Mouse (Mus musculus) gastrocnemius, postnatal 36 days (tissue): ENCODE data around the gene Dleu7. TPM values are rescaled to one million over a fixed set of nuclear protein-coding genes. Genes with fewer than 3 reads are reported as not detected.
A peak's percentile ranks its signal among the peaks of the same experiment; 100 is the strongest.

Experiments used
- DNase-seq, 2 experiments: peaks; one replicate each; pipeline ENCODE4 v3.0.0; 2022
- intact Hi-C: fragments of 180-260 bp; cut with DNase I; formaldehyde crosslinking; loops from one replicate; pipeline ENCODE4 v1.15.1; 2025
- long read RNA-seq, 2 experiments: library from polyadenylated mRNA; stranded (forward); transcript quantifications; one replicate each; pipeline ENCODE4 v2.0.0; 2021
- total RNA-seq, 2 experiments: library from RNA; stranded (reverse); gene quantifications; 2 replicates each; pipeline ENCODE4 v1.2.3; 2021

Dleu7 gene
- total RNA-seq: not detected
- long read RNA-seq, experiment 1: 0 reads
- long read RNA-seq, experiment 2: 0 reads

DNA sequence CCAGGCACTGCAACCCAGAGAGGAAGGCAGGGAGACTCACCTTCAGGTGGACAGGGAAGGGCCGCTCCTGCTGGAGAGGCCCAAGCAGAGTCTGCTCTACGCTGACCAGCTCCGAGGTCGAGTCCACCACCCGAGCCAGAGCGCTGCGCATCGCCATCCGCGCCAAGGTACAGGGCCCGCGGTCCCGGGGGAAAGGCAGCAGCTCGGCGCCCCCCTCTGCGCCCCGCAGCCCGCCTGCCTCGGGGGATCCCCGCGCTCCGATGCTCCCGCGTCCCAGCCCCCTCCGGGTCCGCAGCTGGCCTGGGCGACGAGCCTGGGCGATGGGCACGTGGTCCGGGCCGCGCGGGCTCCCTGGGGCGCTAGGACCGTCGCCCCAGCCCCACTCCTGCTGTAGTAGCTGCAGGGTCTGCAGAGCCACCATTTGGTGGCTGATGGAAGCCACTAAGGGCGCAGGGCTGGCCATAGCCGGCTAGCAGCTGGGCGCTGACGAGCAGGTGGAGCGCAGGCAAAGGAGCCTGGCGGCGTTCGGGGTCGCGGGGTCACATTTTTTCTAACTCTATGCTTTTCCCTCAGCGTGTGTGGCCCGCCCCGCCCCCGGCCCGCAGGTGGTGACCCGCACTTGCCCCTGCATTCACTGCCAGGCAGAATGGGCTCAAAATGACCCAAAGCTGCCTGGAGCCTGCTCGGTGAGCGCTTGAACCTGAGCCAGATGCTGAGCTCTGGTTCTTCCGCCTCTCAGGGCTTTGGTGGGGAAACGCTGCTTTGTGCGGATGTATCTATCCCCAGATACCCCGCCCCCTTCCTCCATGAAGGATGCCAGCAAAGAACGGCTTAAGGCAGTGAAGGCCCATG is at the start of gene Dleu7, which contains the start of gene Rnaseh2b:
Gene Dleu7, minus strand, starts transcription at position 560 of the 852 bp plus-strand sequence.
Gene Rnaseh2b, plus strand, starts transcription at position 102 of the 852 bp plus-strand sequence.
- no peak for DNase-seq
- intact Hi-C loops: no loop called here

DNA sequence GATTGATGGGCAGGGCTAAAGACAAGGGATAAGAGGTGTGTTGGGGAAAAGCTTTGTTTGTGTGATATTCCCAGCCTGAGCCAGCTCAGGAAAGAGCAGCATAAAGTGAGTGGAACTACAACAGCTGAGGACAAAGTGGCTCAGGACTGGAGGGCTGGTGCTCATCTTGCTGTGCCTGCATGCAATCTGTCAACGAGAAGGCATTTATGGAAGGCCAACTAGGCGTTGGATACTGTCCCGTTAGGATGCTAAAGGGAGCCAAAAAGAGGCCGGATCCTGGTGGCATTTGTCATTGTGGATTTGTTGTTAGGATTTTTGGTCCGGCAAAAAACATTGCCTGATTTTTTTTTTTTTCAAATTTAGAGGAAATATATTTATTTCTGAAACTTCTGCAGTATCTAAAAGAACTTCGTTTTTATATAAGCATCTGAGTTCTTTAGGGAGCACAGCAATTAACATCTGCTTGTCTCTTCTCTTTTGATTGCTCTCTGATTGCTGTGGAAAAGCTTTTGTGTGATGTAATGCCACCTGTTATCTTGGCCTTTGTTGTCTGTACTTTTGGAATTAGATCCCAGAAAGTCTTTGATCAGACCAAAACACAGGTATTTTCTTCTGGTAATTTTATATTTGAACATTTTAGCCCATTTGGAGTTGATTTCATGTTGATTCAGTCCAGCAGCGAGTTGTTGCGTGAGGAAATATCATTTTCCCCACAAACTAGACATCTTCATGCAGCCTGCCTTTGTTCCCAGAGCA is 49.2 kb upstream of the Dleu7 start:
- intact Hi-C loops: no loop called here
- no peak for DNase-seq

DNA sequence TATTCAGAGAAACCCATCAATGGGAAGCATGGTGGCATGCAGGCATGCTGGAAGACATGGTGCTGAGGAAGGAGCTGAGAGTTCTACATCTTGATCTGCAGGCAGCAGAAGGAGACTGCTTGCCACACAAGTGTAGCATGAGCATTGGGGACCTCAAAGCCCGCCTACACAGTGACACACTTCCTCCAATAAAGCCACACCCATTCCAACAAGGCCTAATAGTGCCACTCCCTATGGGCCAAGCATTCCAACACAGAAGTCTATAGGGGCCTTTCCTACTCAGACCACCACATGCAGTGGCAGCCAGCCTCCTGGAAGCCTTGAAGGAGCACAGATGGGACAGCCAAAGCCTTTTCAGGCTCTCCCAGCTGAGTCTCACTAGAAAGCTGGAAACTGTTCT is 46.3 kb upstream of the Dleu7 start:
- DNase-seq: no peak
- intact Hi-C loops: loop anchor here (5.0 kb wide), 1 partner anchor 118 kb away; the partner anchor contains the start of gene Gucy1b2

DNA sequence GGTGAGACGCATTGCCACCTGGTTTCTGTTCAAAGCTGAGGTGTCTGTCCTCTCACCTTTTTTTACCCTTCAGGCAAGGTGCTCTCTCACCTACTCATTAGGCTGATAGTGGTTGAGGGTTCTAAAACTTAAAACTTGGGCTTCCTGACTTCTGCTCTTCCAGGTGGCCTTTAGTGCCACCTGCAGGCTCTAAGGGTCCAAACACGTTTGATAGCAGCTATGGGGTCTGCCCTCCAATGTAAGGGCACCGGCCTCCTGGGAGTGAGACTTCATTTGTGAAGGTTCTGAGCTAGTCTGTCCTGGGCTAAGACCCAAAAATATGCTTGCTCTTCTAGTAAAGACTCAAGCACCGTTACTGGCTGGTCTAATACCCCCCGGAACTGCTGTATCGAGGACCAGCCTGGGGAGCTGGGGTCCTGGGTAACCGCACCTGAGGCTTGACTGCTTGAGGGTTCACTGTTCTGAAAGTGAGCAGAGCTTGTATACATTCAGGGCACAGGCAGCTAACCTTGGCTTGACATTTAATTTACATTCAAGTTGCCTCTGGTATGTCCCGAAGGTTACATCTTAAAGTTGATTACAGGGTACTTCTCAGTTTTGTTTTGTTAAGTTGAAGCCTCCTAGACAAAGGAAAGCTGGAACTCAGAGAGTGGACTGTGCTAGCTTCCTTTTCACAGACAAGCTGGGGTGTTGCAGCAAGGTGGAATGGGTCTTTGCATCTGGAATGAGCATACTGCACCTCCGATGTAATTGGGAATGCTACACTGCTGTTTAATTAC is 41.3 kb upstream of the Dleu7 start:
- DNase-seq: no peak
- intact Hi-C loops: no loop called here

DNA sequence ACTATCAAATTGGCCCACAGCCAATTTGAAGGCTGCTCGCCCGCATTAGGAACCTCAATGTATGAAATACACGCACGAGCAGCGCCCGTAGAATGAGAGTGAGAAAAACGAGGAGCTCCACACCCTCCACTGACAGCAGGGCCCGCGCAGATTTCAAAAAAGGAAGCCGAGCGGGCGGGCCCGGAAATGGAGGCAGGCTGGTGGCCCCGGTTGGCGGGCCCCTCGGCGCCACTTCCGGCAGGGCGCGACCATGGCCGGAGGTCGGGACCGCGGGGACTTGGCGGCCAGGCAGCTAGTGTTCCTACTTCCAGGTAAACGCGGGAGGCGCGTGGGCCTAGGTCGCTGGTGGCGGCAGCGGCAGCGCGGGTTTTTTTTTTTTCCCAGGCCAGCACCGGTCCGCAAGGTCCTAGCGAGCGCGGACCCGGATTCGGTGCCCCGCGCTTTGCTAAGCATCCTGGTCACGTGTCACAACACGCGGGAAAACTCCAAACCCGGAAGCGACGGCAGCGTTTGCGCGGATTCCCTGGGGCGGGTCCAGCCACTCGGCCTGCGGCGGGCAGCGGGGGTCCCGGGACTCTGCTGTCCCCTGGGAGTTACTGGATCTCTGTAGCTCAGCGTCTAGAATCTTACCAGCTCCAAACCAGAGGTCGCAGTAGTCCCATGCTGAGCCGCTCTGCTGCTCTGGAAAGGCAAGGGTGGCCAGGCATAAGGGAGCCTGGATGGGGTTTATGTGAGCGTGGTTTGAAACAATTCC is 39.2 kb upstream of the Dleu7 start:
- DNase-seq: peak; percentile 76 to 81
- intact Hi-C loops: no loop called here

DNA sequence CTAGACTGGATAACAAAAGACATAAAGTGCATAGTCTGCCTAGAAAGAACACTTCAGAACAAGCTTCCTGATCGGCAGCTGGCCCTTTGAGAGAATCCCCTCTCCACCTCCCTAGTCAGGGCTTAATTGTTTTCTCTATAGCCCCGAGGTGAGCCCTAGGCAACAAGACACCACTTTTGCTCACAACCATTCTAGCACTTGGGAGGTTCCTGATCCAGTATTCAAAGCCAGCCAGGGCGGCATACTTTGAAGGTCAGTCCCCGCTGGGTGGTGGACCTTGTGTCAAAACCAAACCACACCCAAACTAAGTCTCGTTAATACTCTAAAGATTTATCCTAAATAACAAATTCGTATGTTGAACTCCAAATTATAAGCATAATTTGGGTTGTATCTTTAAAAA is 38.6 kb upstream of the Dleu7 start:
- intact Hi-C loops: no loop called here

DNA sequence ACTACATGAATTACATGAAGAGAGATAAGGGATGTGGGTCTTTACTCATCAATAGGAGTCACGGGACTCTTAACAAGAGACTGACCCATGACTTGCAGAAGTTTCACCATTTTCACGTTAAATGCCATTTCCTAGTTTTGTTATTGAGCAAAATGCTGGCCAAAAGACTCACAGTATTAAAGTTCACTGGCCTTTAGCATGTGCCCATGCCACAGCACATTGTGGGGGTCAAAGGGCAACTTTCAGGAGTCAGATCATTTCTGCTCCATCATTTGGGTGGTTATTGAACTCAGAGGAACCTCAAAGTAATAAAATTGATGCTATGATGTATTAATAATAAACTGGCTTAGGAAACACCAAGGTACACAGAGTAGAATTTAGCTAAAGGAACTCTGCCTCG is 36.8 kb upstream of the Dleu7 start:
- intact Hi-C loops: no loop called here
- DNase-seq: no peak

More for the DNA sequence above, 38.6 kb upstream of the Dleu7 start:
- DNase-seq: no peak

DNA sequence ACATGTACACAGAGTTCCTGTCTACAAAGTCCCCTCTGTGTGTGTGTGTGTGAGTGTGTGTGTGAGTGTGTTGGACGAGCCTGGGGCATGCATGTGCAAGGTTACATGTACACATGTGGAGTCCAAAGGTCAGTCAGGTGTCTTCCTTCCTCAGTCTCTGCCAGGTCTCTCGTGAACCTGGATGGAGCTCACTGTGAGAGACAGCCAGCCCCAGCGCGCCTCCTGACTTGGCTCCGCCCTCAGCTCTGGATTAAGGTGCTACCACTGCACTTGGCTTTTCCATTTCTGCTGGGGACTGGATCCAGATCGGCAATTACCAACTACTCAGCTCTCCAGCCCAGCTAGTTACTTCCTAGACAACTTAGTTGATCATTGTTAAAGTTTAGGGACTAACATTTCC is 35.8 kb upstream of the Dleu7 start:
- intact Hi-C loops: no loop called here

DNA sequence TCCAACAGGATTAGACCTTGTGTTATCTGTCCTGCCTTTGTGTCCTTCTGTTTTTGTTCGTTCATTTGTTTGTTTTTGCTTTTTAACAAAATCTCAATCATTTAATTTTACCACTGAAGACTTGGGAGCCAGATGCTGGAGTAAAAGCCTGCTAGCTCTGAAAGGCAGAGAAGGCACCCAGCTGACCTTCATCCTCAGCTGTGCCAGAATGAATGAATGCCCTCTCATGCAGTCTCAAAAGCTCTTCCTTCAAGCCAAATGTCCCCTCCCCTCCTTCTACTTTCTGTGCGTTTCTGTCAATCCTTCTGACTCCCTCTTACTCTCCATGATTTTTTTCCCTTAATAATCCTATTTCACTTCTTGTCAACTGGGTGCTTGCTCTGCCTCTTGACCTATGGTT is 34.3 kb upstream of the Dleu7 start:
- intact Hi-C loops: no loop called here
- no peak for DNase-seq

More for the DNA sequence above, 35.8 kb upstream of the Dleu7 start:
- no peak for DNase-seq

DNA sequence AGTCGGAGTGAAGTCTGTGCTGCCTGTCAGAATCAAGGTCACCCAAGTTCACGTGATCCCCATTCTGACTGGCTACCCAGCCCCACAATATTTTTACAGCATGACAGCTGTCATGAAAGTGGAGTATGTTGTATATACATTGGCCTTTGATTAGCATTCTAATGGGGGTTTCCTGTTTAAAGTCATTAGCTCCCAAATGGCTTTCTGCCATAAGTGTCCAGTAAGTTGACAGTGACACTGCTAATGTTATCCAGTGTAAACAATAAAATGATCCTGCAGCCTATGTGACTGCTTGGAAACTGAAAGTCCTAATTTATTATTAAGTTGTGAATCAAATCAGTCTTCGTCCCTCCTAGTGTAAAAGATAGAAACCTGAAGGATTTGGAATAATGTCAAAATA is 33.2 kb upstream of the Dleu7 start:
- DNase-seq: no peak
- intact Hi-C loops: no loop called here

DNA sequence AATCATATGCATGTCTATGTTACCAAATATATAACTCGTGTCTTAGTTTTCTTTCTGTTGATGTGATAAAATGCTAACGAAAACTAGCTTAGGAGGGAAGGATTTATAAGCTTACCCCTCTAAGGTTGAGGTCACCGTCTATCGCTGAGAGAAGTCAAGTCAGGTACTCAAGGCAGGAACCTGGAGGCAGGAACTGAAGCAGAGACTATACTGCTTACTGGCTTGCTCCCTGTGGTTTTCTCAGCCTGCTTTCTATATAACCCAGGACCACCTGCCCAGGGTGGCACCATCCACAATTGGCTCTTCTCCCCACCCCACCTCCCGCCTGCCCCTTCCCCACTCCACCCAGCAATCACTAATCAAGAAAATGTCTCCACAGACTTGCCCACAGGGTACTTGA is 32.1 kb upstream of the Dleu7 start:
- intact Hi-C loops: no loop called here
- no peak for DNase-seq

DNA sequence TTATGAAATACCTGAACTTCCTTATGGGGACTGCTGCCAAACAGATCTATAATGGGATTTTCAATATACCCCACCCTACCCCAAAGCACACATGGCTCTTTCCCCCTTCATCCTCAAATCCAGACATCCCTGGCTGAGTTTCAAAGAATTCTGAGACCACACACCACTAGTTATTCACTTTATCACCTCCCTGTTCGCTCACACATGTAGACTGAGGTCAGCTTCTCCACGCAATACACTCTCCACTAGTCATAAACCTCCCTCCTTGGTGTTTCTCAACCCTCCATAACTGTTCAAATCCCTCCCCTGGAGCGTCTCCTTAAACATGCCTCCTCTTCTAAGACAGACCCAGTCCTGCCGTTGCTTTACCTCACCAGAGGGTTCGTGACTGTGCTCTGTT is 30.6 kb upstream of the Dleu7 start:
- intact Hi-C loops: no loop called here

DNA sequence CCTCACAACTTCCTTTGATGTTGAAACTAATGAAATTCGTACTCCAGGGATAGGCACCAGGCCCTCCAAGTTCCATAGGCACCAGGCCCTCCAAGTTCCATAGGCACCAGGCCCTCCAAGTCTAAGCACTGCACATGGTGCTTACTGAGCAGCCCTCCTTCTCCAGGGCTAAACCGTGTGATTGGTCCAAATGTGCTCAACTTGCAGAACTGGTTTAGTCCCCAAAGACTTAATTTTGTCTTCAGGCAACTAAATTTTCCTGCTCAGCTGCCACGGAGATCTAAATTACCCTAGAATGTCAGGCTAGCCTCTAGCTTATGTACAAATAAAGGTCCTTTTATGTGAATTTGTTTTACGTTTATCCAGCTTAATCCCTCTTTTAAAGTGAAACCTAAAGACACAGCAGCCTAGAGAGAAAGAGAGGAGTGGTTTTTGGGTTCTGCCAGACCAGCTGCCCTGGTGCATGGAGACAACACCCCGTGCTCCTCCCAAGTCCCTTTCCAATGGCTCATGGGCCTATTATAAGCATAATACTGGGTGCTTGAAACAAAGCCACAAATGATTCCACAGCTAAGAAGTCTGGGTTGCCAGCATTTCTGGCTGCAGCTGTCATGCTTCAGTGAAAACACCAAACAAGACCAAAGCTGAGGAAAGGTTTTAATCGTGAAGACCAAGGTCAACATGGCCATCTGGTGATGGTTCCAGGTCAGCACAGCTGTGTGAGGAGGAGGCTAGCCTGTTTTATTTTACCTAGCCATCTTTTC is 29.9 kb upstream of the Dleu7 start:
- intact Hi-C loops: no loop called here
- no peak for DNase-seq

More for the DNA sequence above, 30.6 kb upstream of the Dleu7 start:
- no peak for DNase-seq

DNA sequence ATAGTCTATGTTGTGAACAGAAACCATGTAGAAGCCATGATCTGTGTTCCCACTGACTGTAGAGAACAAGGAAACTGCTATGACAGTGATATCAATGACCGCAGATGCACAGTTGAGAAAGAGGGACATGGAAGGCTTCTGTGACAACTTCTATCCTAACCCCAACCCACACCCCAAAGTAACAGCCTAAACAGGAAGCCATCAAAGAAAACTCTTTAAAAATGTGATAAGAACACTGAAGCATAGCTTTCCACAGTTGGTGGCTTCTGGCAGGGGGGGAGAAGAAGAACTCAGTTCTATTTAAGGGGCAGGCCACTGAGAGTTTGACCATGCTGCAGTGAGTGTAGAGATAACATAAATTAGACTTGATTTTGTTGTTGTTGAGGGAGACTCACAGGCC is 18.8 kb upstream of the Dleu7 start:
- intact Hi-C loops: no loop called here
- DNase-seq: no peak

DNA sequence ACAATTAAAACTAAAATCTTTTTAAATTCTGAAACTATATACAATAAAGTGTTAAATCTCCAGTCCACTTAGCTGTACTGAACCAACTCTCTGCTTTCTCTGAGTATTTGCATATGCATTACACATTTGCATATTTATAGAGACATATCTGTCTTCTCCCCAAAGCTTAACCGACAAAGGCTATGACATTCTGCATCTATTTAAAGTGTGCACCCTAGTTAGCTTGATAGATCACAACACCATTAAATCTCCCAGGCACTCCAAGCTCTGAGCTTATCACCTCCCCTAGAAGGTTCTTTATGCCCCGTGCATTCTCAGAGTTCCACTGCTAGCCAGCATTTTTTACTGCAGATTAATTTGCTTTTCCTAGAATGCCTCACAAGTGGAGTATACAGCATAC is 16.2 kb upstream of the Dleu7 start:
- no peak for DNase-seq
- intact Hi-C loops: no loop called here

DNA sequence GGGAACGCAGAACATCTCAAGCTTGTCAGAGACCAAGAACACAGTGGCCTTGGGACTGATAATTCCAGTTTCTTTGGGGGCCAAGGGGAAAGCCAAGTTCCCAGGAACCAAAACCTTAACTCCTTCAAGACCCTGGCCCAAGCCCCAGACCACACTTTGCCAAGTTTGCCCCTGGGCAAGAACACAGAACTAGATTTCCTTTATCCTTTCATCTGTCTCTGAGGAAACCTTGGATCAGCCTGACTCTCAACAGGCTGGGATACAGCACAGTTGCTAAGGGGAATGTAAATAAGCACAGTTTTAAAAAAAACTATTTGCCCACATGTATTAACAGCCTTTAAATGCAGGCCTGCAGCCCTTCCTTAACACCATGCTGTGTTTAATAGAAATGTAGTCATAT is 14.7 kb upstream of the Dleu7 start:
- DNase-seq: no peak
- intact Hi-C loops: no loop called here

DNA sequence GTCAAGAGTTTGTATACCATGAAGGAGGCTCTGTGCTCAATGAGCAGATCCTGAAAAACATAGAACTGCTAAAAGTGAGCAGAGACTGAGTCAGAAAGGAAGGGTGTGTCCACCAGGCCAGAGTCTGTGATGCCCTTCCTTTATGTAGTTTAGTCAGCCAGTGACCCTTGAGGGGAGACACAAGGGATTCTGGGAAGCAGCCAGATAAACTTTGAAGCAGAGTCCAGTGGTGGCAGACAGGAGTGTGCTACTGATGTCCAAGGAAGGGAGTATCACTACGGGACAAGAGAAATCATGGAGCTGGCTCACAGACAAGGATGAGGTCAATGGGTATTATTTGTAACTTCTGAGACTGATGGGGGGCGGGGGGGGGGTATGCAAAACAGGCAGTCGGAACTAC is 7.2 kb upstream of the Dleu7 start:
- intact Hi-C loops: no loop called here
- DNase-seq: no peak

DNA sequence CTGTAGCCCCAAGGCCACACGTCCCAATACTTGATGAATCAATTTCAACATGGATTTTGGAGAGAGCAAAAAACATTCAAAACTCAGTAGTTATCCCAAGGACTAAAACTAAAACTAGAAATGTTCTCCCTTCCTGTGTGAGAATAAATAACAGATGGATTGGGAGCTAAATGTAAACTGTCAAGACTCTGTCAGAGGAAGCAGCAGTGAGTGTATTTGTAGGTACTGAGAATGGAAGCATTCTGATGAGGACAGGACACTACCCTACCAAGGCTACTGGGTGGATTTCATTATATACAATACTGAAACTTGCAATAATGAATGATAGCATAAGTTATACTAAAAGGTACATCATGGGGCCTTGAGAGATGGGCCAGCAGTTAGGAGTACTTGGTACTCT is 6.0 kb upstream of the Dleu7 start:
- no peak for DNase-seq
- intact Hi-C loops: no loop called here

DNA sequence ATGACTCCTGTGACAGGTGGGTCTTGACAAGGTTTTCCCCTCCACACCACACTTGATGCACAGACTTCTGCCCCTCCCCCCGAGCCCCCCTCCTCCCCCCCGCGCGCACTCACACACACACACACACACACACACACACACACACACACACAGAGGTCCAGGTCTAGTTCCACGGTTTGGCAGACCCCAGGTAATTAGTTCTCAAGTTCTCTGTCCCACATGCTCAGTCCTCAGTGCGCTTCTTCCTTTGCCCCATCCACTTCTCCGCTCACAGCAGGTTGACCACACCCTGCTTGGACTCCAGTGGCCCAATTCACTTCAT is 720 bp downstream of the Dleu7 start:
- DNase-seq: no peak
- intact Hi-C loops: no loop called here
